Mouse (Mus musculus): ENCODE data around the gene Uevld. TPM values are rescaled to one million over a fixed set of nuclear protein-coding genes. Genes with fewer than 3 reads are reported as not detected.

Gene Uevld
- 6.9 and 7.1 TPM in 2 replicates for polyA plus RNA-seq (2016; fragmentation: Nextera tagmentation; extraction: Ambion mirVana)

DNA sequence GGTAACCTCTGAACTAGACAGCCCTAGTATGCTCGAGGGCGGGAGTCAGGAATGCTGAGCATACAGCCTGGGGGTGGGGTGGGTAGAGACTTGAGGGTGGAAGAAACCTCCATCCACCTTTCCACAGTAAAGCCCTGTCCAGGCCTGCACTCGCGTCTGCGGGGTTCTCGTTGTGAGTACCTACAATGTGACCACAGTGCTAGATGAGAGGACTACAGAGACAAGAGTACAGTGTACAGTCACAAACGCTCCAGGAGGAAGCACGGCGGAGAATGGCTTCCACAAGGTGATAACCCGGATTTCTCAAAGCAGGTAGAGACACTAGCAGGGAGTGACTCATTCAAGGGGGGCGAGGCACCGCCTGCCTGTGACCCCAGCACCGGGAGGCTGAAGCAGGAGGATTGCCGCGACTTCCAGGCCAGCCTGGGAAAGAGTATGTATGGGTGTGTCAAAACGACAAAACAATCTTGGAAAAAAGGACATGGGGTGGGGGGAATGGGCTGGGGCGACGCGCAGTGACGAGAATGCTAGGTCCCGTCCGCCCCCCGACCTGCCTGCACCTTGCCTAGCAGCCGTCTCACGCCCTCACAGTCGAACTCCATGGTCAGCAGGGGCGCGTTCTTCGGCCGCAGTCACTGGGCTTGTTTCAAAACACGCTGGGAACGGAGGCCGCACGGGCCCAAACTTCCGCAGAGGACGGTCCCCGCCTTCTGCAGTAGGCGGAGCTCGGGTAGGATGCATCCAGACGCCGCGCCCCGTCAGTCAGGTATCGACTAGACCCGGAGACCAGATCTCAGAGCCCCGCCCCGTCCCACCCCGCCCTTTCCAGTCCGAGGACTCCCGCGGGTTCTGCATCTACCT, at the start of gene Uevld:
TSS of gene Uevld (minus strand) at position 697 of the 861 bp plus-strand sequence.
- ATAC-seq = peak; percentile 96
- peak within 1 kb of the TSS; percentile 79 for H3K4me2 ChIP-seq

DNA sequence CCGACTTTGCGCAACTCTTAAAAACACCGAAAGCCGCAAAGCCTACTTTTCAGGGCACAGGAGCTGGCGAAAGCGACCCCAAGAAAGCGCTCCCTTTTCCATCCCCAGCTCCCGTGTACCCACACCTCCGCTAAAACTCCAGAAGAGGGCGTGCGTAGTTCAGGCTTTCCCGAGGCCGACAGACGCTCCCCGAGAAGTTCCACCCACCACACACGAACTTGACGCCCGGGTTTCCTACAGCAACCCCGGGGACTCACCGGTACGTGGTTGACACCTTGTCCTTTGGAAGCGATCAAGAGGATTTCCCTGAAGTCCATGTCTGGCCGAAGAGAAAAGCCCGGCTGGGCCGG, 49.5 kb upstream of the Uevld start:
- H3K27ac ChIP-seq = peak overlapping the region; percentile 94
- peak overlapping the region; percentile 82 for H3K9ac ChIP-seq
- H3K36me3 ChIP-seq = no peaks in the 10 kb centered on the region
- under 1% methylated on average over 25 of the region's 25 CpGs for WGBS (ENCODE audit: insufficient replicate concordance)
- H3K27me3 ChIP-seq (replicated peaks) = no peaks in the 10 kb centered on the region
- no peaks in the 10 kb centered on the region for H3K9me3 ChIP-seq (replicated peaks)
- peak; percentile 71 for ATAC-seq
- H3K4me2 ChIP-seq = peak overlapping the region; percentile 86
- peaks cover 63% of the 10 kb centered on the region for H3K4me1 ChIP-seq
- H3K4me3 ChIP-seq = peak overlapping the region; percentile 79

More for the DNA sequence above, at the start of gene Uevld:
- WGBS (ENCODE audit: insufficient replicate concordance) = under 1% methylated on average over 51 of the region's 51 CpGs
- H3K4me3 ChIP-seq = peak within 1 kb of the TSS; percentile 94
- H3K36me3 ChIP-seq = peaks cover 29% of the 10 kb centered on the region
- no peaks in the 10 kb centered on the region for H3K9me3 ChIP-seq (replicated peaks)
- H3K9ac ChIP-seq = peak within 1 kb of the TSS; percentile 89
- H3K4me1 ChIP-seq = peaks cover 34% of the 10 kb centered on the region
- H3K27ac ChIP-seq = peak within 1 kb of the TSS; percentile 75
- H3K27me3 ChIP-seq (replicated peaks) = peaks cover 16% of the 10 kb centered on the region

DNA sequence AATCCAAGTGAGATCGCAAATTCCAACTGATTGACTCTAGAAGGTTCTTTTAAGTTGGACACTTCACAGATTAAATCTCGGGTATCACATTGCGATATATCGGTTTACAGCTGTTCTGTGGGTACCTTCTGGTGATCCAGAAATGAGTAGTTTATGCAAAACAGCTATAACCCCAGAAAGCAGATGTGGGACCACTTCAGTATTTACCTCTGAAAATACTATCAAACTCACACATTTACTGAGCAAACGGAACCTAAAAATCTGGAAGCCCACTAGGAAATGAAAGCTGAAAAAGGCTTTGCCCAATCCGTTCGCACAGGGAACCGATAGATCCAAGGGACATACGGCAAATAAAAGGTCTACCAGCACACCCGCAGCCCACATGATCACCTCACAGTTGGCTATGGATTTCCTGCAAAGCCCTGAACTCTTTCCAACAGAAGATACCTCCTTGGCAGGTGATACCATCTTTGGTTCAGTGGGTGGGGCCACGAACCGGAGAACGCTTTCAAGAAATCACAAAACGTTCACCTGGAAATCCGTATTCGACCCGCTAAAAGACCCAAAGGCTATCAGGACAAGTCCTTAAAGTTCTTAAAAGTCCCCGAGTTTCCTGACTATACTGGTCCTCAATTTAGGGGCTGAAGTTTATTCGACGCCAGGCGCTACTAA, 48.9 kb upstream of the Uevld start:
- Histone ChIP-seq H3K27ac (peak overlapping the region; percentile 94), H3K27me3 (replicated peaks) (no peaks in the 10 kb centered on the region), H3K9ac (peak overlapping the region; percentile 82), H3K4me1 (peaks cover 64% of the 10 kb centered on the region), H3K36me3 (no peaks in the 10 kb centered on the region), H3K4me2 (peak overlapping the region; percentile 86), H3K4me3 (peak overlapping the region; percentile 79), H3K9me3 (replicated peaks) (no peaks in the 10 kb centered on the region)
- 16% methylated on average over 21 of the region's 21 CpGs for whole genome bisulfite sequencing (ENCODE audit: insufficient replicate concordance)
- ATAC-seq = no peak

DNA sequence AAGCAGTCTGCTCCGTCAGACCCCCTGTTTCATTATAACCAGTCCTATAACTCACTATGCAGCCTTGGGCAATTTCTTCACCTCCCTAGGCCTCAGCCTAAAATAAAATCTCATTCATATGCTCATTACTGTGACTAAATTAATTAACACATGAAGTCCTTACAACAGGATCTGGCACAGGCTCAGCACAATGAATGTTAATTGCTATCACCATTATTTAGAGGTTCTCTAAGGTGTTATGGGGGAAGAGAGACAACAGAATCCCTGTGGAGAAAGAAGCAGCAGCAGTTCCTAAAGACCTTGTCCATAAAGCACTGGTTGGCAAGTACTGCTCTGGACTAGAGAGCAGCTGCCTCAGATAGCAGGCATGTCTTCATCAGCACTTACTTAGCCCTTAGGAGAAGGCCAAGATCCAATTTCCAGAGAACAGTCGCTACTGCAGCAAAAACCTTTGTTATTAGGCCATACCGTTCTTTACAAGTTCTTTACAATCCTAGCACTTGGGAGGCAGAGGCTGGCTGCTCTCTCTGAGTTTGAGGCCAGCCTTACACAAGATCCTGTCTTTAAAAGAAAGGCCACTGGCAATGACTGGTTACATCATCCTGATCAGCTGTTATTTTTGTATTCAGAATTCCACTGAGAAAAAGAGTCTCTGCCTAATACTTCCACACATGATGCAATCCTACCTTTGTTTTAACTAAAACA, 45.2 kb upstream of the Uevld start:
- Histone ChIP-seq H3K9me3 (replicated peaks) (no peaks in the 10 kb centered on the region), H3K4me3 (no peak overlapping the region), H3K4me1 (peaks cover 83% of the 10 kb centered on the region), H3K4me2 (no peak overlapping the region), H3K36me3 (peaks cover 12% of the 10 kb centered on the region), H3K27me3 (replicated peaks) (no peaks in the 10 kb centered on the region), H3K27ac (no peak overlapping the region), H3K9ac (0 out of 2 replicates have a peak overlapping the region, but pooled peaks have one; percentile 22)
- ATAC-seq = no peak
- WGBS (ENCODE audit: insufficient replicate concordance) = 63% methylated on average over 3 of the region's 3 CpGs

DNA sequence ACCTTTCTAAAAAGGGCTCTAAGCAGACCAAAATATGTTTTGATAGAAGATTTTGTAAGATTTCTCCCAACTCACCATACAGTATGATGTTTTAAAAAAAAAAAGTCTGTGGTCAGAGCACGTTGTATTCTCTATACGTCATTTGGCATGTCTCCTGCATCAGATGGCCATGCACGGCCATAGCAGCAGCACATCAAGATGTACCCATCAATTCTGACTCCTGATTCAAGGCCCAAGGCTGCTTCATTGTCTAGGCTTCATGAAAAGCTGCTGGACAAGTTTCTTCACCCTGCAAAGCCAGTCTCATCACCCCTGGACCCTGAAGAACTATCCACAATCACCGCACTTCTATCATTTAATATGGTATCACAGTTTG, 43.6 kb upstream of the Uevld start:
- no peak for ATAC-seq
- no peak overlapping the region for H3K27ac ChIP-seq
- no peak overlapping the region for H3K9ac ChIP-seq
- H3K4me1 ChIP-seq = peaks cover 95% of the 10 kb centered on the region
- 79% methylated on average over 4 of the region's 4 CpGs for WGBS (ENCODE audit: insufficient replicate concordance)
- no peaks in the 10 kb centered on the region for H3K27me3 ChIP-seq (replicated peaks)
- H3K9me3 ChIP-seq (replicated peaks) = no peaks in the 10 kb centered on the region
- H3K36me3 ChIP-seq = peaks cover 29% of the 10 kb centered on the region
- H3K4me3 ChIP-seq = no peak overlapping the region
- H3K4me2 ChIP-seq = no peak overlapping the region

DNA sequence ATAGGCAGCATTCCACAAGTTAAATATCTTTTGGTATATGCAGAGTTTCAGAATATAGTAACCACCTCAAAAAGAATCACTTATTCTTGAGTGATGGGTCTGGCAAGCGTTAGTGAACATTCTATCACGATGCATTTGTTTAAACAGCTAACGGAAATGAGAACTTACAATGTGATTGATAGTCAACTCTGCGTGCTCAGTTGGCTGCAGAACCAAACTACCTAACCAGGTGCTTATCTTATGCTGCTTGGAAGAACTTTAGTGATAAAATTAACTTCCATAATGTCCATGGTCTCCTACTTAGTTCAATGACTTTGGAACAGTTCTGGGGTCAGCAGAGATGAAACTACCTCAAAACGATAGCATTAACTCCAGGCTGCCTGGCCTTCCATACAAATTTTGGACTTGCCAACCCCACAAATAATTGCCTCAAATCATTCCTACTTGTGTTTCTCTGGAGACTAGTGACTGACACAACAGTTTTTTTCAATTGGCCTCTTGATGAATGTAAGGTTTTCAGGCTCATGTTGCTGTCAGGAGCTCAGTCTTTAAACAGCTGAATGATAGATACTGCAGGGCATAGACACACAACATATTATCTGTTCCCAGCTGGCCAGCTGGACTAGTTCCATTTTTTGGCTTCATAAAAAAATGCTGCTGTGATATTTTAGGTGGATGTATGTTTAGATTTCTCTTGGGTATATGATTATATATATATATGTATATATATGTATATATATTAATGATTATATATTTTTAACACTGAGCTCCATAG, 43.0 kb upstream of the Uevld start:
- H3K4me3 ChIP-seq = no peak overlapping the region
- H3K27ac ChIP-seq = peak overlapping the region; percentile 20; the same call in 1 of the 2 replicates

DNA sequence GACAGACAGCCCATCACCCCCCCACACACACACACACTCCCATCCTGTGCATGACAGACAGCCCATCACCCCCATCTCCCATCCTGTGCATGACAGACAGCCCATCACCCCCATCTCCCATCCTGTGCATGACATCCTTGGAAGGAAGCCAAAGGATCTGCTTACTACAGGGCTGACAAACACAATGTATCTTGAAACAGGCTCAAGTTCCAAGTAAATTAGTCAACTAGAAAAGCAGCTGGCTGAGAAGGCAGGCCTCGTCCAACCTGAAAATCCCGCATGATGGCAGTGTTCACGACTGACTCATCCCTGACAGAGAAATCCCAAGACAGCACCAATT, 42.3 kb upstream of the Uevld start:
- Histone ChIP-seq H3K4me1 (peaks cover 99% of the 10 kb centered on the region), H3K27me3 (replicated peaks) (no peaks in the 10 kb centered on the region), H3K27ac (no peak overlapping the region), H3K4me3 (no peak overlapping the region), H3K4me2 (no peak overlapping the region), H3K9me3 (replicated peaks) (no peaks in the 10 kb centered on the region), H3K36me3 (peaks cover 42% of the 10 kb centered on the region), H3K9ac (0 out of 2 replicates have a peak overlapping the region, but pooled peaks have one; percentile 8)
- ATAC-seq = no peak
- WGBS (ENCODE audit: insufficient replicate concordance) = 76% methylated on average over 3 of the region's 3 CpGs

More for the DNA sequence above, 43.0 kb upstream of the Uevld start:
- WGBS (ENCODE audit: insufficient replicate concordance) = 29% methylated on average over 5 of the region's 5 CpGs
- Histone ChIP-seq H3K4me1 (peaks cover 95% of the 10 kb centered on the region), H3K9ac (no peak overlapping the region), H3K9me3 (replicated peaks) (no peaks in the 10 kb centered on the region), H3K36me3 (peaks cover 35% of the 10 kb centered on the region), H3K4me2 (no peak overlapping the region; the same call in 1 of the 2 replicates), H3K27me3 (replicated peaks) (no peaks in the 10 kb centered on the region)
- ATAC-seq = no peak

DNA sequence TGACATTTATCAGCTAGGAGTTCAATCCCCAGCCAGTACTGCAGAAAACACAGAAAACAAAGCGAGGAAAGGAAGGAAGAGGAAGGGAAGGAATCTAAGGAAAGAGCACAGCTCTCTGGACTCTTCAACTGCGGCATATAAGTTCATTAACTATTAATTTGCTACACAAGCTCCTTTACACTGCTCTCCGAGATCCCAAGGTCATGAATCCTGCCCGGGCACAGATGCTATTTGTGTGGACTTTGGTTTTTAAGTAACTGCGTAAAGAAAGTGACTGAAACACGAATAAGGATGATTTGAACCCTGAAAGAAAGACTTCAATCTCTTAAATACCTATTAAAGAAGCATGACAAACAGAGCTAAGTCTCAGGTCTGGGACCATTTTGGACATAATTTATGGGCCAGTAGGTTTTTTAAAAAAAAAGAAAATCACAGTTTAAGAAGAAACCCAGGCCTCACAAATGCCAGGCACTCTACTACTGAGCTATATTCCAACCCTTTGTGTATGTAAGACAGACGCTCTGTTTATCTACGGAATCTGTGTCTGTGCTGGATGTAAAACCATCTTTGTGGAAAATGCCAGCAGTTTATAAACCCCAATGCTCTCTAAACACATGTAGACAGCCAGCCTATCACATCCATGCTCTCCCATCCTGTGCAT, 41.8 kb upstream of the Uevld start:
- Histone ChIP-seq H3K27ac (peak overlapping the region; percentile 27), H3K4me3 (no peak overlapping the region), H3K36me3 (peaks cover 47% of the 10 kb centered on the region), H3K9me3 (replicated peaks) (no peaks in the 10 kb centered on the region), H3K27me3 (replicated peaks) (no peaks in the 10 kb centered on the region), H3K4me1 (peaks cover 99% of the 10 kb centered on the region), H3K4me2 (no peak overlapping the region), H3K9ac (0 out of 2 replicates have a peak overlapping the region, but pooled peaks have one; percentile 8)
- no peak for ATAC-seq
- 75% methylated on average over 8 of the region's 8 CpGs for WGBS (ENCODE audit: insufficient replicate concordance)

DNA sequence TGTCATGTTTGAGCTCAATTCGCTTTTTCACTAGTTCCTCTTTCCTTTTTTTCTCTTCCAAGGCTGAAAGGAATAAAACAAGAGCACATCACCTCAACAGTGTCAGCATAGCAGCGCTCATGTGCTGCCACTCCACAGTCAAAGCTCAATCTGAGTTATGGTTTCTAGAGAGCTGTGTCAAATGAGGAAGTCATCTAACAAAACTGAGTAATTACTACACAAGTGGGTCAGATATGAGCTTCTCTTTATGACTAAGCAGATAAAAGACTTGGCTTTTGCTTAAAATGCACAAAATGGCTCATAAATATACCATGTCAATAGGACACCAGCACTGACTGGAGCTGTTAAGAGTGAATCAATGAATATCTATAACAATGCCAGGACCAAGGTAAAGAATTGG, 40.6 kb upstream of the Uevld start:
- H3K9ac ChIP-seq = no peak overlapping the region
- peaks cover 58% of the 10 kb centered on the region for H3K36me3 ChIP-seq
- peaks cover 98% of the 10 kb centered on the region for H3K4me1 ChIP-seq
- ATAC-seq = no peak
- peak overlapping the region; percentile 27 for H3K27ac ChIP-seq
- H3K9me3 ChIP-seq (replicated peaks) = no peaks in the 10 kb centered on the region
- H3K27me3 ChIP-seq (replicated peaks) = no peaks in the 10 kb centered on the region
- no peak overlapping the region for H3K4me3 ChIP-seq
- H3K4me2 ChIP-seq = no peak overlapping the region
- 74% methylated on average over 2 of the region's 2 CpGs for WGBS (ENCODE audit: insufficient replicate concordance)

DNA sequence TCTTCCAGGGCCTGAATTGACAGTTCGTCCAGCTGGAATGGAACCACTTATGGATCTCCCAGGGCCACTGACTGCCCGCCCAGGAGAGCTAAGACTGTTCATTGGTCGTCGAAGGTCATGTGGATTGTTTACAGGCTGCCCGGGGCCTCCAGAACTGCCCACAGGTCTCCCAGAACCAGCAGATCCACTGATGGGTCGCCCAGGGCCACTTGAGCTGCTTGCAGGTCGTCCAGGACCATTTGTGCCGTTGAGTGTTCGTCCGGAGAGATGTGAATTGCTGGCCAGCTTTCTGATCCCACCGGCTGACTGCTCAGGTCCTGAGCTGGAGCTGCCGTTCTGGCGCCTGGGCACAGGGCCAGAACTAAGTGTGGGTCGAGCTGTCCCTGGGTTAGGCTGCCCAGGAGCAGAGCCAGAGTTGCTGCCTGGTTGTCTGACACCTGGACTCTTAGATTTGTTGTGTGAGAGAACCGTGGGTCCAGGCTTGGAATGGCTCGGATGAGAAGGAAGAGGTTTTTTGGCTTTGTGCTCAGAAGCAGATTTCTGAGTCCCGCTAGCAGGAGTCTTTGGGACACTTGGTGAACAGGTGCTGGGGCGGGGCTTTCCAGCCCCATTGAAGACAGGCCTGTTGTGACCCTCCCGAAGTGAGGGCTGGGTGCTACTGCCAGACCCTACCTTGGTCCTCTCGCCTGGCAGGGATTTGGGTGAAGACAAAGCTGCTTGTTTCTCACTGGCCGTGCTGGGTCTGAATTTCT, 39.5 kb upstream of the Uevld start:
- peaks cover 69% of the 10 kb centered on the region for H3K36me3 ChIP-seq
- no peak overlapping the region for H3K4me3 ChIP-seq
- peak overlapping the region; percentile 53 for H3K4me2 ChIP-seq
- H3K9me3 ChIP-seq (replicated peaks) = no peaks in the 10 kb centered on the region
- H3K27me3 ChIP-seq (replicated peaks) = no peaks in the 10 kb centered on the region
- peaks cover 87% of the 10 kb centered on the region for H3K4me1 ChIP-seq
- WGBS (ENCODE audit: insufficient replicate concordance) = 82% methylated on average over 21 of the region's 21 CpGs
- no peak for ATAC-seq
- peak overlapping the region; percentile 18; the same call in 1 of the 2 replicates for H3K9ac ChIP-seq
- H3K27ac ChIP-seq = peak overlapping the region; percentile 86
